Mouse (Mus musculus) heart, embryonic 15.5 days (tissue): ENCODE results near the gene Tcp11l2. TPM values are rescaled to one million over a fixed set of nuclear protein-coding genes. Genes with fewer than 3 reads are reported as not detected.

Experiments used
- ATAC-seq: fragments of 200-750 bp; cut with Nextera tagmentation; replicated peaks from 2 replicates; pipeline ENCODE4 v1.8.0; 2017; ENCODE audit warnings: low read depth, moderate TSS enrichment; ENCODE audit not compliant: insufficient number of reproducible peaks, insufficient read depth, low FRiP score
- H3K27ac ChIP-seq: fragments of 300-500 bp; sonication (generic); 2 replicates; pipeline ENCODE4 v1.5.1; 2015; ENCODE audit warnings: mild to moderate bottlenecking, inconsistent platforms
- H3K27me3 ChIP-seq: fragments of 300-500 bp; sonication (generic); 2 replicates; pipeline ENCODE4 v1.6.1; 2015; ENCODE audit warnings: inconsistent platforms
- H3K36me3 ChIP-seq: fragments of 300-500 bp; sonication (generic); 2 replicates; pipeline ENCODE4 v1.6.1; 2015; ENCODE audit warnings: mild to moderate bottlenecking, inconsistent platforms
- H3K4me1 ChIP-seq: fragments of 300-500 bp; sonication (generic); replicated peaks from 2 replicates; pipeline ENCODE4 v1.6.1; 2015; ENCODE audit warnings: inconsistent platforms
- H3K4me2 ChIP-seq: fragments of 300-500 bp; sonication (generic); 2 replicates; pipeline ENCODE4 v1.6.1; 2015; ENCODE audit warnings: inconsistent platforms, mild to moderate bottlenecking, moderate library complexity
- H3K4me3 ChIP-seq: fragments of 300-500 bp; sonication (generic); 2 replicates; pipeline ENCODE4 v1.5.1; 2015; ENCODE audit warnings: mild to moderate bottlenecking, inconsistent platforms
- H3K9ac ChIP-seq: fragments of 300-500 bp; sonication (generic); 2 replicates; pipeline ENCODE4 v1.6.1; 2015; ENCODE audit warnings: mild to moderate bottlenecking, inconsistent platforms
- H3K9me3 ChIP-seq: fragments of 300-500 bp; sonication (generic); replicated peaks from 2 replicates; pipeline ENCODE4 v1.6.1; 2016; ENCODE audit warnings: inconsistent platforms
- WGBS: fragments of 180-500 bp; shearing (Covaris S2); methylation state at CpG from one replicate; pipeline ENCODE4 v1.1.7; 2015; ENCODE audit warnings: mixed read lengths; 5-methylcytosine and 5-hydroxymethylcytosine counted together
- polyA plus RNA-seq: library from polyadenylated mRNA; unstranded; fragments of >200 nt; fragmentation: Nextera tagmentation; extraction: Ambion mirVana; gene quantifications from 2 replicates; pipeline ENCODE4 v1.2.1, GENCODE M21; 2015

Tcp11l2 gene
- polyA plus RNA-seq, result 32.9 and 33.3 TPM in 2 replicates

GRCm38 (mm10) chr10:84576395-84577070 is at the start of gene Tcp11l2:
Gene Tcp11l2, plus strand, starts transcription at chr10:84576626.
- peak within 1 kb of the TSS; percentile 98 for H3K4me3 ChIP-seq
- H3K27me3 ChIP-seq, result no peaks in the 10 kb centered on the region
- peaks cover 30% of the 10 kb centered on the region for H3K4me1 ChIP-seq
- peak; percentile 98 for ATAC-seq
- H3K27ac ChIP-seq, result peak within 1 kb of the TSS; percentile 93
- H3K9ac ChIP-seq, result peak within 1 kb of the TSS; percentile 73
- no peaks in the 10 kb centered on the region for H3K9me3 ChIP-seq
- WGBS, result under 1% methylated on average over 46 of the region's 46 CpGs
- H3K36me3 ChIP-seq, result no peaks in the 10 kb centered on the region
- H3K4me2 ChIP-seq, result peak within 1 kb of the TSS; percentile 90

- peaks cover 31% of the 10 kb centered on the region for H3K4me1 ChIP-seq
- no peaks in the 10 kb centered on the region for H3K27me3 ChIP-seq
- no peak for ATAC-seq
- H3K36me3 ChIP-seq, result peaks cover 28% of the 10 kb centered on the region
- no peak overlapping the region for H3K4me2 ChIP-seq
- 80% methylated on average over 5 of the region's 5 CpGs for WGBS
- H3K9ac ChIP-seq, result no peak overlapping the region
- H3K4me3 ChIP-seq, result no peak overlapping the region
- no peak overlapping the region for H3K27ac ChIP-seq
- H3K9me3 ChIP-seq, result no peaks in the 10 kb centered on the region
Measured at GRCm38 (mm10) chr10:84527070-84527469, 49.4 kb upstream of the Tcp11l2 start.

GRCm38 (mm10) chr10:84527631-84528030 is 48.8 kb upstream of the Tcp11l2 start:
- peaks cover 28% of the 10 kb centered on the region for H3K36me3 ChIP-seq
- no peak overlapping the region for H3K4me2 ChIP-seq
- H3K4me3 ChIP-seq, result no peak overlapping the region
- H3K9ac ChIP-seq, result no peak overlapping the region
- ATAC-seq, result no peak
- 79% methylated on average over 12 of the region's 12 CpGs for WGBS
- no peaks in the 10 kb centered on the region for H3K9me3 ChIP-seq
- H3K4me1 ChIP-seq, result peaks cover 36% of the 10 kb centered on the region
- no peaks in the 10 kb centered on the region for H3K27me3 ChIP-seq
- H3K27ac ChIP-seq, result no peak overlapping the region

GRCm38 (mm10) chr10:84530388-84530787 is 46.0 kb upstream of the Tcp11l2 start:
- Histone ChIP-seq H3K9ac (peak overlapping the region; percentile 23; the same call in 1 of the 2 replicates), H3K4me3 (peak overlapping the region; percentile 88), H3K4me2 (peak overlapping the region; percentile 78), H3K27ac (peak overlapping the region; percentile 64), H3K9me3 (no peaks in the 10 kb centered on the region), H3K27me3 (no peaks in the 10 kb centered on the region), H3K36me3 (peaks cover 20% of the 10 kb centered on the region), H3K4me1 (peaks cover 44% of the 10 kb centered on the region)
- no peak for ATAC-seq
- WGBS, result 39% methylated on average over 8 of the region's 8 CpGs

- Histone ChIP-seq H3K36me3 (peaks cover 14% of the 10 kb centered on the region), H3K9ac (peak overlapping the region; percentile 94; the same call in 1 of the 2 replicates), H3K4me2 (peak overlapping the region; percentile 78), H3K4me1 (peaks cover 50% of the 10 kb centered on the region), H3K4me3 (peak overlapping the region; percentile 88), H3K27me3 (no peaks in the 10 kb centered on the region), H3K27ac (peak overlapping the region; percentile 95), H3K9me3 (no peaks in the 10 kb centered on the region)
- WGBS, result 81% methylated on average over 4 of the region's 4 CpGs
- ATAC-seq, result no peak
Measured at GRCm38 (mm10) chr10:84531576-84531975, 44.9 kb upstream of the Tcp11l2 start.

GRCm38 (mm10) chr10:84532191-84532889 is 44.1 kb upstream of the Tcp11l2 start:
- peak overlapping the region; percentile 94 for H3K9ac ChIP-seq
- H3K4me2 ChIP-seq, result peak overlapping the region; percentile 78
- WGBS, result 38% methylated on average over 16 of the region's 16 CpGs
- H3K36me3 ChIP-seq, result peaks cover 12% of the 10 kb centered on the region
- H3K27ac ChIP-seq, result peak overlapping the region; percentile 95
- ATAC-seq, result no peak
- no peaks in the 10 kb centered on the region for H3K27me3 ChIP-seq
- H3K9me3 ChIP-seq, result no peaks in the 10 kb centered on the region
- peak overlapping the region; percentile 88 for H3K4me3 ChIP-seq
- H3K4me1 ChIP-seq, result peaks cover 50% of the 10 kb centered on the region

- Histone ChIP-seq H3K4me1 (peaks cover 50% of the 10 kb centered on the region), H3K9ac (peak overlapping the region; percentile 94), H3K4me3 (peak overlapping the region; percentile 88), H3K4me2 (peak overlapping the region; percentile 78), H3K27me3 (no peaks in the 10 kb centered on the region), H3K9me3 (no peaks in the 10 kb centered on the region), H3K27ac (peak overlapping the region; percentile 95), H3K36me3 (peaks cover 3% of the 10 kb centered on the region)
- under 1% methylated on average over 61 of the region's 72 CpGs for WGBS
- peak; percentile 34 for ATAC-seq
Measured at GRCm38 (mm10) chr10:84532911-84533882, 43.2 kb upstream of the Tcp11l2 start.

- Histone ChIP-seq H3K27me3 (no peaks in the 10 kb centered on the region), H3K4me1 (peaks cover 47% of the 10 kb centered on the region), H3K4me3 (peak within 1 kb of the TSS; percentile 88), H3K9me3 (no peaks in the 10 kb centered on the region), H3K4me2 (peak within 1 kb of the TSS; percentile 78), H3K9ac (peak within 1 kb of the TSS; percentile 94), H3K36me3 (no peaks in the 10 kb centered on the region), H3K27ac (peak within 1 kb of the TSS; percentile 95)
- WGBS, result 1% methylated on average over 61 of the region's 64 CpGs
- peak; percentile 88 for ATAC-seq
Measured at GRCm38 (mm10) chr10:84533912-84534671, 42.3 kb upstream of the Tcp11l2 start, which contains the start of gene Ckap4. Gene Ckap4, minus strand, starts transcription at chr10:84534062.

- 85% methylated on average over 5 of the region's 5 CpGs for WGBS
- ATAC-seq, result no peak
Measured at GRCm38 (mm10) chr10:84535458-84535857, 41.0 kb upstream of the Tcp11l2 start.

GRCm38 (mm10) chr10:84535859-84536258 is 40.6 kb upstream of the Tcp11l2 start:
- H3K27me3 ChIP-seq, result no peaks in the 10 kb centered on the region
- no peak overlapping the region for H3K27ac ChIP-seq
- no peaks in the 10 kb centered on the region for H3K36me3 ChIP-seq
- H3K9me3 ChIP-seq, result no peaks in the 10 kb centered on the region
- peaks cover 31% of the 10 kb centered on the region for H3K4me1 ChIP-seq
- WGBS, result 28% methylated on average over 4 of the region's 4 CpGs
- H3K9ac ChIP-seq, result no peak overlapping the region
- H3K4me3 ChIP-seq, result no peak overlapping the region
- no peak for ATAC-seq
- H3K4me2 ChIP-seq, result no peak overlapping the region

More at GRCm38 (mm10) chr10:84535458-84535857, 41.0 kb upstream of the Tcp11l2 start:
- Histone ChIP-seq H3K4me2 (no peak overlapping the region), H3K4me3 (no peak overlapping the region), H3K27me3 (no peaks in the 10 kb centered on the region), H3K4me1 (peaks cover 35% of the 10 kb centered on the region), H3K27ac (no peak overlapping the region), H3K9ac (no peak overlapping the region), H3K36me3 (no peaks in the 10 kb centered on the region), H3K9me3 (no peaks in the 10 kb centered on the region)
